ENCODE assay signal across 23 mouse cellular contexts in genomic region chr9:97226074-97226473, GRCm38 (mm10).
DNase-seq lines count a peak whose midpoint lies in the region; ATAC-seq lines count a peak whose summit lies in the region.
"Had no signal": no experiment of that assay in that cellular context is flagged by ENCODE, and none has a peak within 500 bp of the region (broad histone marks: within the 10 kb centered on the region; RNA-seq: fewer than 3 reads in every experiment).

No protein-coding gene starts in this region.

- H3K4me3 ChIP-seq in lung, embryonic 16.5 days (ENCODE audit: low read length): no peak overlapping the region
- H3K4me3 ChIP-seq in intestine, embryonic 16.5 days (ENCODE audit: low read length): no peak overlapping the region
- H3K4me3 ChIP-seq: embryonic facial prominence, embryonic 12.5 days; embryonic facial prominence, embryonic 15.5 days; gastrocnemius, adult 2 months; hindbrain, embryonic 10.5 days; hindbrain, embryonic 13.5 days had no signal

- H3K4me2 ChIP-seq in lung, embryonic 16.5 days (ENCODE audit: low read depth, low read length): no peak overlapping the region
- no peak overlapping the region for H3K4me2 ChIP-seq in intestine, embryonic 16.5 days (ENCODE audit: low read depth, low read length)
- H3K4me2 ChIP-seq: embryonic facial prominence, embryonic 12.5 days; embryonic facial prominence, embryonic 15.5 days; heart, embryonic 11.5 days; hindbrain, embryonic 13.5 days had no signal

- 56% methylated on average over 5 of the region's 5 CpGs for WGBS in lung, embryonic 16.5 days
- WGBS in intestine, embryonic 16.5 days: 81% methylated on average over 5 of the region's 5 CpGs

- no peak overlapping the region for H3K27ac ChIP-seq in lung, embryonic 16.5 days (ENCODE audit: low read length)
- no peak overlapping the region for H3K27ac ChIP-seq in intestine, embryonic 16.5 days (ENCODE audit: low read length)
- H3K27ac ChIP-seq: embryonic facial prominence, embryonic 12.5 days; embryonic facial prominence, embryonic 15.5 days; gastrocnemius, adult 2 months; hindbrain, embryonic 10.5 days; hindbrain, embryonic 13.5 days had no signal

- no peak overlapping the region for H3K9ac ChIP-seq in lung, embryonic 16.5 days (ENCODE audit: low read length)
- H3K9ac ChIP-seq in intestine, embryonic 16.5 days (ENCODE audit: low read depth, low read length): no peak overlapping the region
- H3K9ac ChIP-seq: embryonic facial prominence, embryonic 12.5 days; embryonic facial prominence, embryonic 15.5 days; forebrain, postnatal 0 days; hindbrain, embryonic 13.5 days had no signal

- H3K36me3 ChIP-seq in lung, embryonic 16.5 days (ENCODE audit: control insufficient read depth, insufficient read depth, low read length): no peaks in the 10 kb centered on the region
- H3K36me3 ChIP-seq in intestine, embryonic 16.5 days (ENCODE audit: control insufficient read depth, insufficient read depth, low read length): no peaks in the 10 kb centered on the region
- H3K36me3 ChIP-seq: embryonic facial prominence, embryonic 12.5 days; embryonic facial prominence, embryonic 15.5 days; hindbrain, embryonic 10.5 days; hindbrain, embryonic 13.5 days had no signal

- ATAC-seq in lung, embryonic 16.5 days (ENCODE audit: low read depth): peak; percentile 78
- ATAC-seq in intestine, embryonic 16.5 days: no peak
- ATAC-seq: CD4-positive, CD25-positive, alpha-beta regulatory T cell, adult 4 months; forebrain, embryonic 14.5 days; forebrain, postnatal 0 days had no signal

- peaks cover 3% of the 10 kb centered on the region; the same call in 1 of the 2 replicates for H3K4me1 ChIP-seq in lung, embryonic 16.5 days (replicated peaks; ENCODE audit: control insufficient read depth, insufficient read depth, low read length)
- no peaks in the 10 kb centered on the region for H3K4me1 ChIP-seq in intestine, embryonic 16.5 days (ENCODE audit: control insufficient read depth, insufficient read depth, low read length)
- H3K4me1 ChIP-seq: embryonic facial prominence, embryonic 12.5 days; embryonic facial prominence, embryonic 15.5 days had no signal

- DNase-seq in lung, postnatal 14 days: peak; percentile 15
- DNase-seq in lung, postnatal 4 days: peak; percentile 9 to 31
- DNase-seq in thymus, postnatal 25 days: no peak
- DNase-seq in layer of hippocampus, adult 18-20 months (ENCODE audit: low spot score in 2 of 2): no peak
- DNase-seq: adrenal gland, adult 2 months; adrenal gland, postnatal 14 days; cerebellum, adult 11 months; cerebellum, adult 2 months; cerebellum, adult 9-11 months; cerebellum, postnatal 25 days; forebrain, postnatal 0 days; gastrocnemius, adult 2 months; gastrocnemius, postnatal 14 days; heart, adult 11 months had no signal

- no peaks in the 10 kb centered on the region for H3K27me3 ChIP-seq in lung, embryonic 16.5 days (ENCODE audit: control insufficient read depth, insufficient read depth, low read depth, low read length)
- no peaks in the 10 kb centered on the region for H3K27me3 ChIP-seq in intestine, embryonic 16.5 days (replicated peaks; ENCODE audit: control insufficient read depth, insufficient read depth, low read length)
- H3K27me3 ChIP-seq: embryonic facial prominence, embryonic 12.5 days; embryonic facial prominence, embryonic 15.5 days; hindbrain, embryonic 13.5 days had no signal

- no peaks in the 10 kb centered on the region for H3K9me3 ChIP-seq in lung, embryonic 16.5 days (ENCODE audit: control insufficient read depth, low read length)
- H3K9me3 ChIP-seq in intestine, embryonic 16.5 days (ENCODE audit: control insufficient read depth, low read length): no peaks in the 10 kb centered on the region
- H3K9me3 ChIP-seq: embryonic facial prominence, embryonic 12.5 days; embryonic facial prominence, embryonic 15.5 days; hindbrain, embryonic 10.5 days; hindbrain, embryonic 13.5 days had no signal

Comparison
In these comparisons a context has a peak if more than half of its experiments do, and no peak if none do; other contexts are left out.
1. DNase-seq: peak in lung, postnatal 14 days (single experiment) and lung, postnatal 4 days (2 of 2); none in thymus, postnatal 25 days (single experiment) and layer of hippocampus, adult 18-20 months (0 of 2).